Mouse (Mus musculus): ENCODE results near the gene Usp32.

GRCm38 (mm10) chr11:84959181-84959580 lies 180.8 kb downstream of the Usp32 start:
- no peak for TF ChIP-seq CTCF (IDR thresholded peaks at IDR 0.05; ENCODE audit: low read depth)
- no peak for TF ChIP-seq EP300 (IDR thresholded peaks at IDR 0.05; ENCODE audit: low read depth)

All from heart, postnatal 0 days (tissue).